Mouse (Mus musculus) myocyte (in vitro differentiated cells): ENCODE data around the gene Clhc1.

Source experiments
- CEBPB ChIP-seq: IDR thresholded peaks from 2 replicates; pipeline ENCODE4 v1.6.1; 2011; ENCODE audit warnings: mild to moderate bottlenecking, moderate library complexity; ENCODE audit not compliant: poor library complexity, insufficient read depth, severe bottlenecking
- MAX ChIP-seq: IDR thresholded peaks from one replicate; pipeline ENCODE4 v1.6.1; 2011; ENCODE audit warnings: low read depth, mild to moderate bottlenecking, control low read depth
- MYOD1 ChIP-seq, 3 experiments: IDR thresholded peaks; one replicate each; pipeline ENCODE4 v1.6.1; 2011; ENCODE audit warnings: control low read depth in 2 of 3, low read depth in 2 of 3, mild to moderate bottlenecking in 2 of 3, moderate library complexity in 1 of 3; ENCODE audit not compliant: insufficient read length in 2 of 3, control insufficient read depth in 1 of 3
- MYOG ChIP-seq, 3 experiments: IDR thresholded peaks; one replicate each; pipeline ENCODE4 v1.6.1; 2011; ENCODE audit warnings: control low read depth in 2 of 3, low read depth in 2 of 3, mild to moderate bottlenecking in 2 of 3; ENCODE audit not compliant: insufficient read length in 2 of 3, control insufficient read depth in 1 of 3, insufficient read depth in 1 of 3
- POLR2A ChIP-seq: IDR thresholded peaks from one replicate; pipeline ENCODE4 v1.6.1; 2011; ENCODE audit warnings: low read depth, mild to moderate bottlenecking, control low read depth, moderate library complexity; ENCODE audit not compliant: insufficient read length
- POLR2AphosphoS2 ChIP-seq: IDR thresholded peaks from one replicate; pipeline ENCODE4 v1.6.1; 2011; ENCODE audit warnings: low read depth, control low read depth; ENCODE audit not compliant: insufficient read length
- REST ChIP-seq: IDR thresholded peaks from one replicate; pipeline ENCODE4 v1.6.1; 2011; ENCODE audit warnings: mild to moderate bottlenecking, control low read depth, moderate library complexity; ENCODE audit not compliant: insufficient read depth, insufficient read length
- SRF ChIP-seq: IDR thresholded peaks from one replicate; pipeline ENCODE4 v1.6.1; 2011; ENCODE audit warnings: low read depth; ENCODE audit not compliant: control insufficient read depth, insufficient read length
- TCF12 ChIP-seq: IDR thresholded peaks from one replicate; pipeline ENCODE4 v1.6.1; 2011; ENCODE audit warnings: mild to moderate bottlenecking, control low read depth; ENCODE audit not compliant: poor library complexity, insufficient read depth, severe bottlenecking
- USF1 ChIP-seq: IDR thresholded peaks from one replicate; pipeline ENCODE4 v1.6.1; 2011; ENCODE audit warnings: low read depth, mild to moderate bottlenecking, control low read depth, moderate library complexity

DNA sequence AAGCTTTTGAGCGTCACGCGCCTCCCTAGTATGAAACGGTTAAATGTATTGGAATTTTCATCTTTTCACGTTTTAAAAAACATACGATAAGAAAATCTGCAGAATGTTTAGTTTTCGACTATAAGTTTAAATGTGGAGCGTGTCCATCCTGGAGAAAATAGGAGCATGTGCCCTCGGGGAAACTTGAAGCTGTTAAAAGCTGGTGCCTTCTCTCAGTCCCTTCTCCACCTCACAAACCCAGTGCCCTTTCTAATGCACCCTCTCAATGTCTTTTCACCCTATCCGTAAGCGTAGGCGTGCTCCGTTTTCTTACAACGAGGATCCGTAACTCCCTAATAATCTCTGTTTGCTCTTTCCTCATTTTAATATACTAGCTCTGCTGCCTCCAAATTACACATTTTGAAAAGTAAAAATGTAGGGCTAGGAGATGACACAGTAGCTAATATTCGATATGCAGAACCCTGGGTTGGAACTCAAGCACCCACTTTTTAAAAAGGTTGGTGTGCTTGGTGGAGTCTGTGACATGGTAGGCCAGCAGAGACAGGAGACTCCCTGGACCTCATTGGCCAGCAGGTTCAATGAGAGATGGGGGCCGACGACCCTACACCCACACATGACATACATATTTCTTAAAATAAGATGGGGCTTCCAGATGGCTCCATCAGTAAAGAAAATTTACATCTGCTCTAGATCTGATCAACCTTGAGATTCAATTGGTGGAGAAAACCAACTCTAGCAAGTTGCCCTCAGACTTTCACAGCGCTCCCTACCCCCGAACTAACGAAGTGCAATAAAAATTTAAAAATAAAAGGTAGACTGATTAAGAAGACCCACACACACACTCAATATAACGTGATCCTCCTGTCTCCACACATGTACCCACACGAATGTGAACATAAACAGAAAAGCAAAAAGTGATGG, 1.0 kb downstream of the Clhc1 start:
- no peak for TF ChIP-seq POLR2AphosphoS2
- TF ChIP-seq TCF12: no peak
- no peak for TF ChIP-seq MYOG (IDR thresholded peaks at IDR 0.05; ENCODE audit: control insufficient read depth in 1 of 3, insufficient read depth in 1 of 3, insufficient read length in 2 of 3, low read depth in 2 of 3)
- no peak for TF ChIP-seq MAX
- no peak for TF ChIP-seq SRF
- TF ChIP-seq USF1: no peak
- TF ChIP-seq POLR2A: no peak
- no peak for TF ChIP-seq CEBPB
- TF ChIP-seq REST: no peak
- TF ChIP-seq MYOD1 (IDR thresholded peaks at IDR 0.05; ENCODE audit: control insufficient read depth in 1 of 3, insufficient read length in 2 of 3, low read depth in 2 of 3): no peak
